Mouse (Mus musculus): ENCODE data around the gene Olfr523. TPM values are rescaled to one million over a fixed set of nuclear protein-coding genes. Genes with fewer than 3 reads are reported as not detected.
"Not testable (repeated sequence)": the region's sequence is repeated elsewhere in the genome, so short reads cannot be mapped to it uniquely, and the experiment has no call there.

Olfr523 gene
- total RNA-seq (2015; ENCODE audit: low replicate concordance) (not detected in 2 replicates), total RNA-seq (2017; ENCODE audit: low replicate concordance) (not detected in 2 replicates)

- ATAC-seq (replicated peaks; ENCODE audit: low FRiP score, poor library complexity, severe bottlenecking), result no peak
These were observed at the start of gene Olfr523 for GRCm38 (mm10) chr7:140172936-140173335. TSS of gene Olfr523 (plus strand) at chr7:140173217.

DNA sequence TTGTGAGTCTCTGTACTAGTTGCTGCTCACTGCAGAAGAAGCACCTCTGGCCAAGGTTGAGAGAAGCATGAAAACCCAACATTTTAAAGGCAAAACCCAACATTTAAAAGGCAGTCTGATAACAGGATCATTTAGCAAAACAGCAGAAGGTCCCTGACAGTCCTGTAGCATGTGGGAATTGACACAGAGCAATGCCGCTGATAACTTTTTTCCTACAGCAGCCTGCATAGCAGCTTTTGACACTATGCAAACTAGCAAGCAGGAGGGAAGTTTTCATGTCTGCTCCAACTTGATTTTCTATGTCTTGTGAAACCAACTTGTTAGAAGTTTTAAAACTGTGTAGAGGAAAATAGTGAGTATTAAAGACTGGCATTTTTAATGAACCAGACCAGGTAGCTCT lies 48.6 kb upstream of the Olfr523 start:
- ATAC-seq (replicated peaks; ENCODE audit: low FRiP score, poor library complexity, severe bottlenecking), result no peak

DNA sequence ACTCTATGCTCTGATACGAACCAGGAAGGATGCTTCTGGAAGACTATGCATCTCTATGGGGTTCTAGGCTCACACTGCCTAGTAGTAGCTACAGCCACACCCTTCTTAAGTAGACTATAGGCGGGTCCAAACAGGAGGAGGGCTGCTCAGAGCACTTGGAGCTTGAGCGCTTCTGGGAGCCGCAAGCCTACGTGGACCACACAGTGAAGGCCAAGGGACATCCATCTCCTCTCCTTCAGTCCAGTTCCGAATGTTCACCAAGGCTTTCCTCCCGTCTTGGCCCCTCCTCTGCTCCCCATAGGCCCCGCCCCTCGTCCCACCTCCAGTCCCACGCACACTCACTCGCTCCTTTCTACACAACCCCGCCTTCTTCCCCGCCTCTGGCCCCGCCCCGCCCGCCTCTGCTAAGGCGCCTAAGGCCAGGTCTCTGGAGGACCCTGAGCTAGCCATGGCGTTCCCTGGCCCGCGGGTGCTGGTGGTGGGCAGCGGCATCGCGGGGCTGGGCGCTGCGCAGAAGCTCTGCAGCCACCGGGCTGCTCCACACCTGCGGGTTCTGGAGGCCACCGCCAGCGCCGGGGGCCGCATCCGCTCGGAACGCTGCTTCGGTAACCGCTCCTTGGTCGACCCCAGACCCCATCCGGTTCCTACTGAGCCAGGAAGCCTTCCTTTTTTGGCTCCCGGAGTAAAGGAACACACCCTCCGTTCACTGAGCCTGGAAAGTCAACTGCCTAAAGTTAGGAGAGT lies 47.6 kb upstream of the Olfr523 start:
- peak; percentile 98 for ATAC-seq (replicated peaks; ENCODE audit: low FRiP score, poor library complexity, severe bottlenecking)

DNA sequence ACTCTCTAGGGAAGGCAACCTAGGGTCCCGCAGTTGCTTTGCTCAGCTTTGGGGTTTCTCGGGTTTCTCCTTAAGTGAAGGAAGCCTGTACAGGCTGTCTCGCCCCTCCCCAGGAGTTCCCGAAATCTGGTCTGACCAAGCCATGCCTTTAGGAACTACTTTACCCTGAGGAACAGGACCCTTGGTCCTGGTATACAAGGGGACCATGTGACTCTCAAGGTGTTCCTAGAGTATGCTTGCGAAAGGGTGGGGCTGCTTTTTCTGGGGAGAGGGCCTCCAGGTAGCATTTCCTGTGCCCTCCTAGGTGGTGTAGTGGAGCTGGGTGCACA lies 47.0 kb upstream of the Olfr523 start:
- no peak for ATAC-seq (replicated peaks; ENCODE audit: low FRiP score, poor library complexity, severe bottlenecking)

DNA sequence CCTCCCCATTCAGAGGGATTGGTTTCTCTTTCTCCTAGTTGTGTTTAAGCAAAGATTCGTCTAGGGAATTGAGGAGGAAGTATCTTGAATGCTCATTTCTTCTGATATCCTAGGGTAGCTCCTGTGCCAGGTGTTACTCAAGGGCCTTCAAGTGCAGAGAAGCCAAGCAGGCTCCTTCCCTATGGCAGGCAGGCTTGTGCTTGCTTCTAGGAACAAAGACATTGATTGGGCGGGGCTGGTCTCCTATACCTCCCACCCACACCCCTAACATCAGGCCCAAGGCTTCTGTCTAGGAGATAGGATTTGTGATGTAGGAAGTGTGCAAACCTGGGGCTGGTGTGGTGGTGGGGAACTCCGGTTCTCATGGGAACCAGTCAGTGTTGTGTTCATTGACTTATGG lies 46.1 kb upstream of the Olfr523 start:
- ATAC-seq (replicated peaks; ENCODE audit: low FRiP score, poor library complexity, severe bottlenecking), result no peak

DNA sequence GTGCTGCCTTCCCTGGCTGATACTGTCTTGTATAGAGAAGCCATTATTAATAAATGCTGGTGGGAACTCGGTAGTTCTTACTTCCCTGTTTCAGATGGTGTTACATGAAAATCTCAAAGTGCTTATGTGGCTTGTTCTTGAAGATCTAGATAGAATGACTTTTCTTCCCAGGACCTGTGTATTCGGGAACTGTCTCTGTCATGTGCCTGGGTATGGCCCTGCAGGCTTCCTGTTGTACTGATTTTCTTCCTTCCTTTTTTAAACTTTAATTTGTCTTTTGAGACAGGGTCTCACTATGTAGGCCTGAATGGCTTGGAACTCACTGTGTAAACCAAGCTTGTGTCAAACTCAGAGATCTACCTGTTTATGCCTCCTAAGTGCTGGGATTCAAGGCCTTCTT lies 45.1 kb upstream of the Olfr523 start:
- ATAC-seq (replicated peaks; ENCODE audit: low FRiP score, poor library complexity, severe bottlenecking), result no peak

GRCm38 (mm10) chr7:140132184-140132583 lies 40.8 kb upstream of the Olfr523 start:
- not testable (repeated sequence) for ATAC-seq (replicated peaks; ENCODE audit: low FRiP score, poor library complexity, severe bottlenecking)

GRCm38 (mm10) chr7:140134033-140134432 lies 39.0 kb upstream of the Olfr523 start:
- ATAC-seq (replicated peaks; ENCODE audit: low FRiP score, poor library complexity, severe bottlenecking), result not testable (repeated sequence)

DNA sequence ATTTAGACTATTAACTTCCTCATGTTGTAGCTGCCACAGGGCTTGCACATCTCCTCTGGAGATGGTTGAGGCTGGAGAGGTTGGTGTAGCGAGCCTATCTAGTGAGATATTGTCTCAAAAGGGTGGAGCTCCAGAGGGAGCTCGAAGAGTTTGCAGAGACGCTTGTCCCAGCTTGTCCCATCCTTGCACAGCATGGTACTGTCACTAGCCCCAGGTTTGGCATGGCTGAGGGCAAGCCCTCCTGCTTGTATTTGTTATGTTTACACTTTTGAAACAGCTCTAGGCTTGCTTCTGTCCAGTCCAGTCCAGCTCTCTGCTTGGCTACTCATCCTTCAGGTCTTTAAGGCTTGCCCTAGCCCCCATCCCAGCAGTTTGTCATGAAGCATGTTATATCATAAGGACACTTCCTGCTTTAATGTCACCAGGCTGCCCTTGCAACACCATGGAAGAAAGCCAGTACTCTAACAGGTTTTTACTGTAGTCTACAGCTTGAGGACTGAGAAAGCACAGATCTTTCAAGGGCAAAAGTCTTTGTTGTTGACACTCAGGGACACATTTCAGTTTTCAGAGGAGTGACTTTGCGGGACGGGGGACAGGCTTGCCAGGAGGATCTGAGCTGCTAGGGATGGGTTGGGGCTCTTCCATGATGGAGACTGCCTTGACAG lies 37.8 kb upstream of the Olfr523 start:
- no peak for ATAC-seq (replicated peaks; ENCODE audit: low FRiP score, poor library complexity, severe bottlenecking)

DNA sequence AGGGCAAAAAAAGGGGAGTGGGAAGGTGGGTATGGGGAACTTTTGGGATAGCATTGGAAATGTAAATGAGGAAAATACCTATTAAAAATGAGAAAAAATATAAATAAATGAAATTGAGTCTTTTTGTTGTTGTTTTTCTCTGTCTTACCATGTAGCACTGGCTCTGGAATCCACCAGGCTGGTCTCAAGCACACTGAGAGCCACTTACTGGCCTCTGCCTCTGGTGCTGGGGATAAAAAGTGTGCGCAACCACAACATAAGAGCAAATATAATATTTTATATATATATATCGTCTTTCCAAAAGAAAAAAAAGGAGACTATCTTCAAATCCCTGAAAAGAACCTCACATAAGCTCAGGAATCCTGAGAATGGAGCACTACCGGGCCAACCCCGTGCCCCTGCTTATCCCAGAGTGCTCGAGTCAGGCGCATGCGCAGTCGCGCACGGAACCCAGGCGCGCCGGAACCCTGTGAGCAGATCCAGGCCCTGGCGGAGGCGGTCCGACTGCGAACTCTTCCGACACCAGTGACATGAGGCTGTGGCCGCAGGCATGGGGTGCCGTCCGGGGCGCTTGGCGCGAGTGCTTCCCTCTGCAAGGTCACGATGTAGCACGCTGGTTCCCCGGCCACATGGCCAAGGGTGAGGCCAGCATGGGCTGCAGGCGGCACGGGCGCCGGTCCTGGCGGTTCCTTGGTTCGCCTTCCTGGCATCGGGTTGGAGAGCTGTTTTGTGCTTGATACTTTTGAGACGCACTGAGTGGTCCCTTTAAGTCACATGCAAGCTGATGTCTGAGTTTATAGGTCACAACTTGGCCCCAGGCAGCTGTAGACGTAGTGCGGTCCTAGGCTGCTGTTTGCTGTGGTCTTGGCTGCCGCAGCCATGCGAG lies 35.6 kb upstream of the Olfr523 start, which contains the start of gene Mtg1:
Gene Mtg1 (plus strand): TSS at position 430 of the 886 bp plus-strand sequence.
- ATAC-seq (replicated peaks; ENCODE audit: low FRiP score, poor library complexity, severe bottlenecking), result peak; percentile 94

DNA sequence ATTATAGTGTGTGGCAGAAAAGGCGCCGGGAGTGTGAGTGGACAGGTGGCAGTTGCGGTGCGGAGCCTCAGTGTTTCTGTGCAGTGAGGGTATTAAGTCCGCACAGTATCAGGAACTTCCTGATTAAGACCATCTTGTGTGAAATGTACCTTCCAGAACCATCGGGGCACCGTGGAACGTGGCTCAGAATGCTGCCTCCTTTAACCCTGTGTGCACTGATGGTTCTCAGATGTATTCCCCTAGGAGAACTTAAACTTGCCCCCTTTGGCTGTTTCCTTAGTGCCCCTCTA lies 35.1 kb upstream of the Olfr523 start:
- ATAC-seq (replicated peaks; ENCODE audit: low FRiP score, poor library complexity, severe bottlenecking), result no peak

DNA sequence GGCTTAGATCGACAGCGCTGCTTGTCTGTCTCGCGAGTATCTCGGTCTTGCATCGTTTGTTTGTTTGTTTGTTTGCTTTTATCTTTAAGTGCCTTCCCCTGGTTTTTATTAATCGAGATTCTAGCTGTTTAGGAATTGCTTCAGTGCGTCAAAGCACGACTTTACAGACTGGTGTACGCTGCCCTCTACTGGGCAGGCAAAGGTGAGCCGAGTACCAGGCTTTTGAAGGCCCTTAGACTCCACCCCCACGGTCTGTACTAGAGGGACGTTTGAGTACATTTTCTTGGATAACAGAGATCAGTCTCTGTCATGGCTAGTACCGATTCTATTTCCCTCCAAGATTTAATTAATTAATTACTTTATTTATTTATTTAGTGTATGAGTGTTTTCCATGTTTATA lies 31.7 kb upstream of the Olfr523 start:
- ATAC-seq (replicated peaks; ENCODE audit: low FRiP score, poor library complexity, severe bottlenecking), result no peak

DNA sequence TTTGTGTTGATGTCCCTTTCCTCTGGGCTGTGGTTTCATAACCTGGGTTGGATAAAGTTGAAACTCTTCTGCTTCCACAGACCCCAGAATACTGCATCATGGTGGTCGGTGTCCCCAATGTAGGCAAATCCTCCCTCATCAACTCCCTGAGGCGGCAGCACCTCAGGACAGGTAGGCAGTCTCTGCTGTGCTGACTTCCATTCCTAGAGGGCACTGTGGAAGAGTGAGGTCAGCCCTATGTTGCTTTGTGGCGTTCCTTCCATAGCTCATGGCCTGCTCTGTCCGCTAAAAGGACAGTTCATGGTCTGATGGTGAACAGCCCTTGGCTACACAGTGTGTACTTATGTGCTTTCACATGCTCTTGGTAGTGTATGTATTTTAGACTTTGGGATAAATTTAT lies 28.5 kb upstream of the Olfr523 start:
- ATAC-seq (replicated peaks; ENCODE audit: low FRiP score, poor library complexity, severe bottlenecking), result no peak

GRCm38 (mm10) chr7:140153383-140153782 lies 19.6 kb upstream of the Olfr523 start:
- ATAC-seq (replicated peaks; ENCODE audit: low FRiP score, poor library complexity, severe bottlenecking), result no peak

- no peak for ATAC-seq (replicated peaks; ENCODE audit: low FRiP score, poor library complexity, severe bottlenecking)
These were observed 19.2 kb upstream of the Olfr523 start for GRCm38 (mm10) chr7:140153829-140154217.

DNA sequence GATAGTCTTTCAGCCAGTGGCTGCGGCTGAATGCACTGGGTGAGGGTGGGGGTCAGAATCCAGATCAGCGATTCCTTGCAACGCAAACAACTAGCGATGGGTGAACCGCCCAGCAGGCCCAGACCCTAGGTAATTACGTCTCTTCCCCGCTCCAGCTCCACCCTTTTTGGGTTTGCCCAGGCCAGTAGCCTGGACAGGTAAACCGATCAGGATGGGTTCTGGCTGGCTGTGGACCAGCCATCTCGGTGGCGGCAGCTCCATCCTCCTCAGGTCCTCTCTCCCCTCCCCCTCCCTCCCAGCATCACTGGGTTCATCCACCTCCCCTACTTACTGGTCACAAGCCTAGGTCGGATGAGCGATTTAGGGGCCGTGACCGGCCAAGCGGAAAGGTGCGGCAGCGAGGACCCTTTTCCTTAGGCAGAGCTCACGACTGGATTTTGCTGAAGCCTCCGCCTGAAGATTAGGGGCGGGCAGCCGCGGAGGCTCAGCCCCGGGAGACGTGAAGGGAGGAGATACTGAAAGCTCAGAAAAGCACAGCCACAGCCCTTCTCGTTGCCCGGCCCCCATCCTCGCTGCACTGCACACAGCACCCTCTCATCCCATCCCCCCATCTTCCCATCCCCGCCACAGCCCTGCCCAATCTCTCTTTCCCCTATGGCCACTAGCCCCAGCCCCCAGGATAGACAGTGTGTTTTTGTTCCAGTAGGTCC lies 18.6 kb upstream of the Olfr523 start, which contains the start of gene Sprn:
Gene Sprn (minus strand): TSS at position 660 of the 710 bp plus-strand sequence.
- ATAC-seq (replicated peaks; ENCODE audit: low FRiP score, poor library complexity, severe bottlenecking), result no peak

GRCm38 (mm10) chr7:140160363-140160762 lies 12.7 kb upstream of the Olfr523 start:
- no peak for ATAC-seq (replicated peaks; ENCODE audit: low FRiP score, poor library complexity, severe bottlenecking)

DNA sequence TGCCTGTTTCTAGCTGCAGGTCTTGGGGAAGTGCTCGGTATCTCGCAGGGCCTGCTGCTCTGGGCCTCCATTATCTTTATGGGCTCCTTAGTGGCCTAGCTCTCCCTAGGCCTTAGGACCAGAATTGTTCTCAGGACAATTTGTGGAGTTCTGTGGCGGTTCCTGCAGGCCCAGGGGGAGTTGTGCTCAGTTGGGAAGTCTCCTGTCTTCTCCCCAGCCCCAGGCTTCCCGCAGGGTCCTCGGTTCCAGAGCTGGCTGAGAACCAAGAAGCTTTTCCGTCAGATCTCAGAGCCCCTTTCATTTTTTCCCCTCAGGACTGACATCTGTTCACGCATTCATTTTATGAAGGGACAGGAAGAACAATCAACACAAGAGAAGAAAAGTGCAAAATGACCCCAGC lies 8.4 kb upstream of the Olfr523 start, which contains the start of gene Olfr522:
Gene Olfr522 (minus strand): TSS at position 101 of the 400 bp plus-strand sequence.
- no peak for ATAC-seq (replicated peaks; ENCODE audit: low FRiP score, poor library complexity, severe bottlenecking)

DNA sequence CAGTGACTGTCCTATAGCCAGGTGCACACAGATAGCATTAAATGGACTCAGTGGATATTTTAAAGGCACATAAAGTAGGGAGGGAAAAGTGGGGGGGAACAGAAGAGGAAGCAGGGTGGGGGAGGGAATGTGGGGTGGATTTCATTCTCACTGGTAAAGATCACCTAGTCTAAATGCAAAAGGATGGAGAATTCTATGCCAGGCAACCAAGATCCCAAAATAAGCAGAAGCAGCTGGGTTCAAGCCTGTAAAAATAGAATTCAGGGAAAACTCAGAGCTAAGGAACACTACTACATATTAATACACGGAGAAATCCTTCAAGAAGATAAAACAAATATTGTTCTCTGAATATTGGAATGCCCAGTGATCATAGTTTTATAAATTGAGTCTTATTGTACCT lies 5.1 kb upstream of the Olfr523 start:
- ATAC-seq (replicated peaks; ENCODE audit: low FRiP score, poor library complexity, severe bottlenecking), result no peak

GRCm38 (mm10) chr7:140169386-140169785 lies 3.6 kb upstream of the Olfr523 start:
- ATAC-seq (replicated peaks; ENCODE audit: low FRiP score, poor library complexity, severe bottlenecking), result no peak
